Mouse (Mus musculus): Measurements from ENCODE around the gene Prol1.
A peak's percentile ranks its signal among the peaks of the same experiment; 100 is the strongest.

Gene Prol1

GRCm38 (mm10) chr5:88317012-88317411 lies at the start of gene Prol1:
Gene Prol1, plus strand, starts transcription at chr5:88317312.
- no peak for DNase-seq (ENCODE audit: low read depth, low spot score)

GRCm38 (mm10) chr5:88268619-88269018 lies 48.5 kb upstream of the Prol1 start, which contains the start of gene Gm7714:
Gene Gm7714, plus strand, starts transcription at chr5:88268919.
- no peak for DNase-seq (ENCODE audit: low read depth, low spot score)

GRCm38 (mm10) chr5:88311307-88311706 lies 5.8 kb upstream of the Prol1 start:
- peak; percentile 50 for DNase-seq (ENCODE audit: low read depth, low spot score)

GRCm38 (mm10) chr5:88348533-88348932 lies 31.4 kb downstream of the Prol1 start:
- DNase-seq (ENCODE audit: low read depth, low spot score) = peak; percentile 63

GRCm38 (mm10) chr5:88364768-88365167 lies 47.7 kb downstream of the Prol1 start:
- peak; percentile 56 for DNase-seq (ENCODE audit: low read depth, low spot score)

GRCm38 (mm10) chr5:88366886-88367285 lies 49.8 kb downstream of the Prol1 start:
- DNase-seq (ENCODE audit: low read depth, low spot score) = no peak

GRCm38 (mm10) chr5:88370578-88371232 lies 53.6 kb downstream of the Prol1 start:
- DNase-seq (ENCODE audit: low read depth, low spot score) = no peak

GRCm38 (mm10) chr5:88372563-88372962 lies 55.5 kb downstream of the Prol1 start:
- no peak for DNase-seq (ENCODE audit: low read depth, low spot score)

- no peak for DNase-seq (ENCODE audit: low read depth, low spot score)
Measured at GRCm38 (mm10) chr5:88375808-88376207, 58.7 kb downstream of the Prol1 start, which contains the start of gene Amtn. Gene Amtn, plus strand, starts transcription at chr5:88376108.
